Mouse (Mus musculus): ENCODE measurements at regions not wholly inside any gene's neighbourhood (a gene's known extent, or its start where the extent isn't known, plus 50 kb on each side); places are given as distances from the start of the nearest gene placed in this dataset.

- TF ChIP-seq POLR2AphosphoS2 (IDR thresholded peaks at IDR 0.05; ENCODE audit: low read length) = no peak
- no peak for TF ChIP-seq GATA1 (IDR thresholded peaks at IDR 0.05; ENCODE audit: low read depth, low read length)
- TF ChIP-seq TAL1 (IDR thresholded peaks at IDR 0.05; ENCODE audit: low read length) = no peak
- no peak for TF ChIP-seq UBTF (IDR thresholded peaks at IDR 0.05; ENCODE audit: borderline replicate concordance, insufficient read depth, low read depth, low read length)
- no peak for TF ChIP-seq EP300 (IDR thresholded peaks at IDR 0.05; ENCODE audit: low read depth in 1 of 2, low read length in 2 of 2)
- no peak for TF ChIP-seq JUND (IDR thresholded peaks at IDR 0.05; ENCODE audit: low read depth, low read length)
- TF ChIP-seq CHD1 (IDR thresholded peaks at IDR 0.05; ENCODE audit: low read depth, low read length) = no peak
- no peak for TF ChIP-seq HCFC1 (IDR thresholded peaks at IDR 0.05; ENCODE audit: low read depth, low read length)
- TF ChIP-seq CTCF (IDR thresholded peaks at IDR 0.05 in 2 of 3, conservative IDR thresholded peaks at IDR 0.05 in 1 of 3; ENCODE audit: control insufficient read depth in 1 of 3, insufficient read depth in 1 of 3, low read depth in 2 of 3, low read length in 3 of 3, poor library complexity in 1 of 3, severe bottlenecking in 1 of 3) = no peak
- TF ChIP-seq SIN3A (IDR thresholded peaks at IDR 0.05; ENCODE audit: low read length) = no peak
- H3K9me3 ChIP-seq (replicated peaks; ENCODE audit: insufficient read depth, low read length) = no peaks in the 10 kb centered on the region
- H3K27ac ChIP-seq (ENCODE audit: control insufficient read depth, low read depth, low read length) = no peak overlapping the region
- H3K4me3 ChIP-seq (ENCODE audit: control insufficient read depth in 1 of 2, insufficient read depth in 1 of 2, low read depth in 2 of 2, low read length in 2 of 2) = no peak overlapping the region
- H3K9ac ChIP-seq (ENCODE audit: control insufficient read depth, low read depth, low read length, poor library complexity, severe bottlenecking) = no peak overlapping the region
- no peak for DNase-seq (ENCODE audit: low read depth, low spot score)
- no peaks in the 10 kb centered on the region for H3K79me2 ChIP-seq (ENCODE audit: control insufficient read depth, insufficient read depth, low read length, poor library complexity)
- H3K4me1 ChIP-seq (ENCODE audit: control insufficient read depth in 1 of 2, insufficient read depth in 2 of 2, low read length in 2 of 2) = no peaks in the 10 kb centered on the region
- no peaks in the 10 kb centered on the region for H3K36me3 ChIP-seq (ENCODE audit: control insufficient read depth in 1 of 2, insufficient read depth in 2 of 2, low read length in 2 of 2)
- no peaks in the 10 kb centered on the region for H3K27me3 ChIP-seq (ENCODE audit: control insufficient read depth in 1 of 2, insufficient read depth in 2 of 2, low read length in 2 of 2)
Observed at GRCm38 (mm10) chr2:173469756-173470155, 52.6 kb upstream of the 1700021F07Rik start.
